In genomic region chr15:103259162-103259561, GRCm38 (mm10) we compare ENCODE assay signal across 32 mouse cellular contexts. TPM values are rescaled to one million over a fixed set of nuclear protein-coding genes. Genes with fewer than 3 reads are reported as not detected.
DNase-seq lines count a peak whose midpoint lies in the region; ATAC-seq lines count a peak whose summit lies in the region.
"Had no signal": no experiment of that assay in that cellular context is flagged by ENCODE, and none has a peak within 500 bp of the region (broad histone marks: within the 10 kb centered on the region; RNA-seq: fewer than 3 reads in every experiment).

No protein-coding gene starts in this region.

- WGBS in liver, embryonic 15.5 days (ENCODE audit: insufficient replicate concordance) = 31% methylated on average over 5 of the region's 5 CpGs

- peaks cover 25% of the 10 kb centered on the region for H3K36me3 ChIP-seq in erythroblast, embryonic 14.5 days (ENCODE audit: control insufficient read depth)
- H3K36me3 ChIP-seq in megakaryocyte, embryonic 14.5 days (replicated peaks; ENCODE audit: low read length) = peaks cover 2% of the 10 kb centered on the region
- no peaks in the 10 kb centered on the region for H3K36me3 ChIP-seq in liver, embryonic 15.5 days (replicated peaks)
- H3K36me3 ChIP-seq: embryonic facial prominence, embryonic 10.5 days; embryonic facial prominence, embryonic 15.5 days; limb, embryonic 13.5 days; midbrain, embryonic 10.5 days; midbrain, embryonic 15.5 days; neural tube, embryonic 15.5 days; stomach, embryonic 15.5 days had no signal

- ATAC-seq in erythroblast, adult 5-6 weeks (replicated peaks; ENCODE audit: low FRiP score, poor library complexity, severe bottlenecking) = no peak
- ATAC-seq in megakaryocyte, adult 5-6 weeks (ENCODE audit: poor library complexity, severe bottlenecking) = no peak
- ATAC-seq in liver, embryonic 15.5 days (ENCODE audit: insufficient read depth) = no peak
- ATAC-seq: forebrain, embryonic 14.5 days; hindbrain, embryonic 16.5 days; midbrain, embryonic 15.5 days had no signal

- no peak overlapping the region; the same call in 1 of the 2 replicates for H3K9ac ChIP-seq in liver, embryonic 15.5 days
- H3K9ac ChIP-seq: embryonic facial prominence, embryonic 15.5 days; midbrain, embryonic 15.5 days; neural tube, embryonic 15.5 days; stomach, embryonic 15.5 days had no signal

- peak overlapping the region; percentile 83 for H3K4me3 ChIP-seq in erythroblast, embryonic 14.5 days (replicated peaks)
- H3K4me3 ChIP-seq in megakaryocyte, embryonic 14.5 days (replicated peaks) = peak overlapping the region; percentile 97
- peak overlapping the region; percentile 77; the same call in 1 of the 2 replicates for H3K4me3 ChIP-seq in liver, embryonic 15.5 days (replicated peaks)
- H3K4me3 ChIP-seq: embryonic facial prominence, embryonic 15.5 days; limb, embryonic 13.5 days; midbrain, embryonic 15.5 days had no signal

- peak overlapping the region; percentile 99 for H3K27ac ChIP-seq in liver, embryonic 15.5 days (replicated peaks)
- H3K27ac ChIP-seq: embryonic facial prominence, embryonic 15.5 days; limb, embryonic 13.5 days; midbrain, embryonic 15.5 days; neural tube, embryonic 15.5 days; stomach, embryonic 15.5 days had no signal

- H3K4me1 ChIP-seq in erythroblast, embryonic 14.5 days (ENCODE audit: control insufficient read depth) = peaks cover 75% of the 10 kb centered on the region
- peaks cover 81% of the 10 kb centered on the region for H3K4me1 ChIP-seq in megakaryocyte, embryonic 14.5 days
- peaks cover 67% of the 10 kb centered on the region for H3K4me1 ChIP-seq in liver, embryonic 15.5 days (replicated peaks)

- H3K27me3 ChIP-seq in erythroblast, embryonic 14.5 days (ENCODE audit: control insufficient read depth) = no peaks in the 10 kb centered on the region
- H3K27me3 ChIP-seq in megakaryocyte, embryonic 14.5 days (replicated peaks) = no peaks in the 10 kb centered on the region
- no peaks in the 10 kb centered on the region for H3K27me3 ChIP-seq in liver, embryonic 15.5 days
- H3K27me3 ChIP-seq: neural tube, embryonic 15.5 days; stomach, embryonic 15.5 days had no signal

- no peaks in the 10 kb centered on the region for H3K9me3 ChIP-seq in erythroblast, embryonic 14.5 days (ENCODE audit: control insufficient read depth, low read length)
- H3K9me3 ChIP-seq in megakaryocyte, embryonic 14.5 days = no peaks in the 10 kb centered on the region
- no peaks in the 10 kb centered on the region for H3K9me3 ChIP-seq in liver, embryonic 15.5 days (replicated peaks)
- H3K9me3 ChIP-seq: embryonic facial prominence, embryonic 10.5 days; embryonic facial prominence, embryonic 15.5 days; limb, embryonic 13.5 days; midbrain, embryonic 10.5 days; midbrain, embryonic 15.5 days; neural tube, embryonic 15.5 days; stomach, embryonic 15.5 days had no signal

- H3K4me2 ChIP-seq in liver, embryonic 15.5 days = peak overlapping the region; percentile 85

- no peak for DNase-seq in adrenal gland, adult 2 months
- no peak for DNase-seq in urinary bladder, postnatal 36 days (ENCODE audit: low spot score in 2 of 2)
- DNase-seq: adrenal gland, postnatal 25 days; cerebellum, adult 11-12 months; cerebellum, postnatal 10 days; kidney, postnatal 36 days; lung, postnatal 10 days; retina, postnatal 1 day; right cerebral cortex, postnatal 14 days had no signal

RNA-seq across cellular contexts. Expression of gene Nfe2, which starts 1.0 kb away (rescaled TPM):
- polyA plus RNA-seq in erythroblast, embryonic 14.5 days (2012) = 46.0 and 48.8 TPM in 2 replicates
- 449 and 473 TPM in 2 replicates for total RNA-seq in erythroblast, adult 5-6 weeks (2015; ENCODE audit: low replicate concordance)
- total RNA-seq in erythroblast, adult 5-6 weeks (2017; ENCODE audit: low replicate concordance) = 629 and 671 TPM in 2 replicates
- polyA plus RNA-seq in megakaryocyte, embryonic 14.5 days (2012; ENCODE audit: insufficient read depth, low replicate concordance) = 321 and 342 TPM in 2 replicates
- 205 and 258 TPM in 2 replicates for total RNA-seq in megakaryocyte, adult 5-6 weeks (2015)
- total RNA-seq in megakaryocyte, adult 5-6 weeks (2017) = 218 and 249 TPM in 2 replicates
- polyA plus RNA-seq in liver, embryonic 15.5 days (2015; fragmentation: Nextera tagmentation; extraction: Ambion mirVana) = 207 and 217 TPM in 2 replicates
- total RNA-seq in adrenal gland, adult 2 months (2021) = under 1 TPM; 0.21 to 0.95 TPM
- 0.38 and 0.83 TPM in 2 replicates for polyA plus RNA-seq in adrenal gland, adult 2 months (2012; rRNA removed)
- total RNA-seq: gastrocnemius, adult 18-20 months; gastrocnemius, postnatal 25 days; layer of hippocampus, adult 8-10 months; layer of hippocampus, postnatal 25 days; left cerebral cortex, adult 8-10 months; left cerebral cortex, postnatal 36 days had no signal
- polyA plus RNA-seq: frontal cortex, adult 2 months had no signal

RNA-seq across cellular contexts. Expression of gene Copz1, which starts 13.4 kb away (rescaled TPM):
- 8.2 and 9.1 TPM in 2 replicates for polyA plus RNA-seq in erythroblast, embryonic 14.5 days (2012)
- 123 and 131 TPM in 2 replicates for total RNA-seq in erythroblast, adult 5-6 weeks (2015; ENCODE audit: low replicate concordance)
- total RNA-seq in erythroblast, adult 5-6 weeks (2017; ENCODE audit: low replicate concordance) = 54.0 and 56.5 TPM in 2 replicates
- polyA plus RNA-seq in megakaryocyte, embryonic 14.5 days (2012; ENCODE audit: insufficient read depth, low replicate concordance) = 33.2 and 56.2 TPM in 2 replicates
- total RNA-seq in megakaryocyte, adult 5-6 weeks (2015) = 246 and 255 TPM in 2 replicates
- 87.7 and 93.9 TPM in 2 replicates for total RNA-seq in megakaryocyte, adult 5-6 weeks (2017)
- 196 and 203 TPM in 2 replicates for polyA plus RNA-seq in liver, embryonic 15.5 days (2015; fragmentation: Nextera tagmentation; extraction: Ambion mirVana)
- 100 to 1,000 TPM; 146 to 152 TPM for total RNA-seq in adrenal gland, adult 2 months (2021)
- polyA plus RNA-seq in adrenal gland, adult 2 months (2012; rRNA removed) = 51.3 and 59.7 TPM in 2 replicates

RNA-seq across cellular contexts. Expression of gene Hnrnpa1, which starts 18.9 kb away (rescaled TPM):
- polyA plus RNA-seq in erythroblast, embryonic 14.5 days (2012) = 6.0 and 6.4 TPM in 2 replicates
- total RNA-seq in erythroblast, adult 5-6 weeks (2015; ENCODE audit: low replicate concordance) = 130 and 135 TPM in 2 replicates
- 189 and 286 TPM in 2 replicates for total RNA-seq in erythroblast, adult 5-6 weeks (2017; ENCODE audit: low replicate concordance)
- 12.1 and 56.4 TPM in 2 replicates for polyA plus RNA-seq in megakaryocyte, embryonic 14.5 days (2012; ENCODE audit: insufficient read depth, low replicate concordance)
- 320 and 365 TPM in 2 replicates for total RNA-seq in megakaryocyte, adult 5-6 weeks (2015)
- total RNA-seq in megakaryocyte, adult 5-6 weeks (2017) = 765 and 767 TPM in 2 replicates
- 193 and 220 TPM in 2 replicates for polyA plus RNA-seq in liver, embryonic 15.5 days (2015; fragmentation: Nextera tagmentation; extraction: Ambion mirVana)
- 100 to 1,000 TPM; 140 to 208 TPM for total RNA-seq in adrenal gland, adult 2 months (2021)
- 8.1 TPM in 2 replicates for polyA plus RNA-seq in adrenal gland, adult 2 months (2012; rRNA removed)

RNA-seq across cellular contexts. Expression of gene Cbx5, which starts 19.5 kb away (rescaled TPM):
- 0.74 and 0.95 TPM in 2 replicates for polyA plus RNA-seq in erythroblast, embryonic 14.5 days (2012)
- 42.0 and 42.1 TPM in 2 replicates for total RNA-seq in erythroblast, adult 5-6 weeks (2015; ENCODE audit: low replicate concordance)
- total RNA-seq in erythroblast, adult 5-6 weeks (2017; ENCODE audit: low replicate concordance) = 49.5 and 57.4 TPM in 2 replicates
- 0.77 and 1.5 TPM in 2 replicates for polyA plus RNA-seq in megakaryocyte, embryonic 14.5 days (2012; ENCODE audit: insufficient read depth, low replicate concordance)
- 56.0 and 60.5 TPM in 2 replicates for total RNA-seq in megakaryocyte, adult 5-6 weeks (2015)
- total RNA-seq in megakaryocyte, adult 5-6 weeks (2017) = 113 and 133 TPM in 2 replicates
- polyA plus RNA-seq in liver, embryonic 15.5 days (2015; fragmentation: Nextera tagmentation; extraction: Ambion mirVana) = 44.5 and 49.2 TPM in 2 replicates
- total RNA-seq in adrenal gland, adult 2 months (2021) = 10 to 100 TPM; 76.3 to 80.2 TPM
- 4.4 and 4.7 TPM in 2 replicates for polyA plus RNA-seq in adrenal gland, adult 2 months (2012; rRNA removed)

RNA-seq across cellular contexts. Expression of gene Gpr84, which starts 51.2 kb away (rescaled TPM):
- not detected in 2 replicates for polyA plus RNA-seq in erythroblast, embryonic 14.5 days (2012)
- total RNA-seq in erythroblast, adult 5-6 weeks (2015; ENCODE audit: low replicate concordance) = 0.96 and 2.1 TPM in 2 replicates
- total RNA-seq in erythroblast, adult 5-6 weeks (2017; ENCODE audit: low replicate concordance) = 0.70 and 1.3 TPM in 2 replicates
- polyA plus RNA-seq in megakaryocyte, embryonic 14.5 days (2012; ENCODE audit: insufficient read depth, low replicate concordance) = 1.00 and 1.6 TPM in 2 replicates
- 2.9 and 3.8 TPM in 2 replicates for total RNA-seq in megakaryocyte, adult 5-6 weeks (2015)
- 1.7 and 3.3 TPM in 2 replicates for total RNA-seq in megakaryocyte, adult 5-6 weeks (2017)
- polyA plus RNA-seq in liver, embryonic 15.5 days (2015; fragmentation: Nextera tagmentation; extraction: Ambion mirVana) = 0.86 and 1.0 TPM in 2 replicates
- total RNA-seq in adrenal gland, adult 2 months (2021) = not detected
- polyA plus RNA-seq in adrenal gland, adult 2 months (2012; rRNA removed) = 0.09 and 0.15 TPM in 2 replicates
- total RNA-seq: adrenal gland, postnatal 25 days; gastrocnemius, adult 18-20 months; gastrocnemius, postnatal 25 days; heart, adult 8-10 months; heart, postnatal 10 days had no signal

Comparison
In these comparisons a context has a peak if more than half of its experiments do, and no peak if none do; other contexts are left out.
1. RNA of gene Nfe2, which starts 1.0 kb away (polyA plus RNA-seq): 321 to 342 TPM in megakaryocyte, embryonic 14.5 days, 207 to 217 TPM in liver, embryonic 15.5 days and 46.0 to 48.8 TPM in erythroblast, embryonic 14.5 days; 0.38 to 0.83 TPM in adrenal gland, adult 2 months; every median in the first group is over 10 times any median in the second.
2. Peak in every context shown above with its lines, with median percentiles within 50 percentile points of each other: H3K4me3 ChIP-seq.